Mouse (Mus musculus) CH12.LX (cell line): Measurements from ENCODE around the gene Krtap24-1. TPM values are rescaled to one million over a fixed set of nuclear protein-coding genes. Genes with fewer than 3 reads are reported as not detected.

ENCODE experiments used
- DNase-seq: peaks from one replicate; pipeline ENCODE4 v3.0.0-alpha.2; 2013; ENCODE audit errors: extremely low read depth
- H3K27ac ChIP-seq: 2 replicates; pipeline ENCODE4 v1.5.1; 2012; ENCODE audit warnings: low read depth, mild to moderate bottlenecking, control low read depth, moderate library complexity; ENCODE audit not compliant: insufficient read depth
- H3K27me3 ChIP-seq: replicated peaks from 2 replicates; pipeline ENCODE3; 2012; ENCODE audit warnings: inconsistent platforms
- H3K36me3 ChIP-seq, 2 experiments: replicated peaks in 1 of 2; 2 replicates each; pipeline versions ENCODE3 to v1.6.1; 2012; ENCODE audit warnings: inconsistent platforms in 1 of 2, low read length in 1 of 2, mild to moderate bottlenecking in 1 of 2, mixed read lengths in 1 of 2, moderate library complexity in 1 of 2; ENCODE audit not compliant: control insufficient read depth in 1 of 2, insufficient read depth in 1 of 2
- H3K4me1 ChIP-seq, 2 experiments: 2 replicates each; pipeline ENCODE4 v1.6.1; 2012; ENCODE audit warnings: inconsistent platforms in 1 of 2, moderate library complexity in 1 of 2; ENCODE audit not compliant: insufficient read depth in 2 of 2, control insufficient read depth in 1 of 2
- H3K4me2 ChIP-seq: 2 replicates; pipeline ENCODE4 v1.6.1; 2012; ENCODE audit warnings: low read depth, mild to moderate bottlenecking, control low read depth; ENCODE audit not compliant: poor library complexity, insufficient read depth, severe bottlenecking
- H3K4me3 ChIP-seq, 3 experiments: fragments of 150-350 bp in 1 of 3; sonication (generic) in 1 of 3; replicated peaks in 1 of 3; 2 replicates each; pipeline versions ENCODE3 to v1.5.1; 2011 to 2012; ENCODE audit warnings: low read depth in 2 of 3, low read length in 2 of 3, mild to moderate bottlenecking in 2 of 3, moderate library complexity in 2 of 3, control low read depth in 1 of 3, improper control_type of control experiment in 1 of 3, inconsistent platforms in 1 of 3, mixed read lengths in 1 of 3; ENCODE audit not compliant: poor library complexity in 1 of 3
- H3K79me2 ChIP-seq: replicated peaks from 2 replicates; pipeline ENCODE4 v1.6.1; 2012; ENCODE audit warnings: mild to moderate bottlenecking, moderate library complexity; ENCODE audit not compliant: control insufficient read depth, poor library complexity, insufficient read depth, severe bottlenecking; ENCODE audit errors: extremely low read depth
- H3K9ac ChIP-seq: 2 replicates; pipeline ENCODE4 v1.6.1; 2012; ENCODE audit warnings: low read depth, mild to moderate bottlenecking, control low read depth, moderate library complexity; ENCODE audit not compliant: insufficient read depth
- H3K9me3 ChIP-seq: replicated peaks from 2 replicates; pipeline ENCODE3; 2012; ENCODE audit warnings: low read length, inconsistent platforms, mixed read lengths
- BHLHE40 ChIP-seq: IDR thresholded peaks from 2 replicates; pipeline ENCODE4 v1.6.1; 2011; ENCODE audit warnings: mild to moderate bottlenecking, low read depth, low read length, improper control_type of control experiment
- CHD1 ChIP-seq: IDR thresholded peaks from 2 replicates; pipeline ENCODE4 v1.6.1; 2012; ENCODE audit warnings: low read depth, low read length, improper control_type of control experiment, inconsistent platforms
- CHD2 ChIP-seq: IDR thresholded peaks from 2 replicates; pipeline ENCODE4 v1.6.1; 2011; ENCODE audit warnings: low read length, improper control_type of control experiment
- CTCF ChIP-seq, 2 experiments: IDR thresholded peaks in 1 of 2; conservative IDR thresholded peaks in 1 of 2; 2 replicates each; pipeline ENCODE4 v1.5.1; 2011 to 2012; ENCODE audit warnings: low read depth in 2 of 2, low read length in 2 of 2, improper control_type of control experiment in 1 of 2, inconsistent platforms in 1 of 2, mild to moderate bottlenecking in 1 of 2, moderate library complexity in 1 of 2
- ELF1 ChIP-seq: IDR thresholded peaks from 2 replicates; pipeline ENCODE4 v1.6.1; 2014; ENCODE audit warnings: low read depth, mild to moderate bottlenecking, inconsistent platforms, low read length, improper control_type of control experiment
- EP300 ChIP-seq: IDR thresholded peaks from 2 replicates; pipeline ENCODE4 v1.6.1; 2011; ENCODE audit warnings: low read length, improper control_type of control experiment
- GABPA ChIP-seq: IDR thresholded peaks from 2 replicates; pipeline ENCODE4 v1.6.1; 2012; ENCODE audit warnings: low read depth, low read length, improper control_type of control experiment, inconsistent platforms; ENCODE audit not compliant: insufficient replicate concordance
- HCFC1 ChIP-seq: IDR thresholded peaks from 2 replicates; pipeline ENCODE4 v1.6.1; 2012; ENCODE audit warnings: low read depth, mild to moderate bottlenecking, inconsistent platforms, low read length, improper control_type of control experiment
- JUN ChIP-seq: IDR thresholded peaks from 2 replicates; pipeline ENCODE4 v1.6.1; 2011; ENCODE audit warnings: low read depth, mild to moderate bottlenecking, low read length, improper control_type of control experiment, moderate library complexity; ENCODE audit not compliant: insufficient read depth
- JUND ChIP-seq: conservative IDR thresholded peaks from 2 replicates; pipeline ENCODE4 v1.6.1; 2011; ENCODE audit warnings: low read depth, low read length, improper control_type of control experiment
- MAX ChIP-seq: IDR thresholded peaks from 2 replicates; pipeline ENCODE4 v1.6.1; 2011; ENCODE audit warnings: low read length, improper control_type of control experiment
- MAZ ChIP-seq: IDR thresholded peaks from 2 replicates; pipeline ENCODE4 v1.6.1; 2012; ENCODE audit warnings: low read depth, mild to moderate bottlenecking, inconsistent platforms, low read length, improper control_type of control experiment, moderate library complexity
- MEF2A ChIP-seq: IDR thresholded peaks from 2 replicates; pipeline ENCODE4 v1.6.1; 2014; ENCODE audit warnings: low read depth, mild to moderate bottlenecking, inconsistent platforms, low read length, improper control_type of control experiment, borderline replicate concordance
- MYC ChIP-seq: IDR thresholded peaks from 2 replicates; pipeline ENCODE4 v1.6.1; 2011; ENCODE audit warnings: low read depth, mild to moderate bottlenecking, improper control_type of control experiment, low read length
- NRF1 ChIP-seq: IDR thresholded peaks from 2 replicates; pipeline ENCODE4 v1.6.1; 2014; ENCODE audit warnings: low read depth, mild to moderate bottlenecking, inconsistent platforms, low read length, improper control_type of control experiment, moderate library complexity
- PAX5 ChIP-seq: IDR thresholded peaks from 2 replicates; pipeline ENCODE4 v1.6.1; 2012; ENCODE audit warnings: low read length, inconsistent platforms, mixed read lengths
- POLR2AphosphoS2 ChIP-seq: IDR thresholded peaks from 2 replicates; pipeline ENCODE4 v1.6.1; 2011; ENCODE audit warnings: low read depth, low read length, improper control_type of control experiment
- RAD21 ChIP-seq: IDR thresholded peaks from 2 replicates; pipeline ENCODE4 v1.6.1; 2011; ENCODE audit warnings: low read depth, mild to moderate bottlenecking, low read length, improper control_type of control experiment, moderate library complexity
- SIN3A ChIP-seq: IDR thresholded peaks from 2 replicates; pipeline ENCODE4 v1.6.1; 2012; ENCODE audit warnings: low read length, improper control_type of control experiment, inconsistent platforms
- TBP ChIP-seq: conservative IDR thresholded peaks from 2 replicates; pipeline ENCODE4 v1.6.1; 2011; ENCODE audit warnings: low read depth, low read length, improper control_type of control experiment
- UBTF ChIP-seq: IDR thresholded peaks from 2 replicates; pipeline ENCODE4 v1.6.1; 2012; ENCODE audit warnings: low read depth, mild to moderate bottlenecking, inconsistent platforms, low read length, improper control_type of control experiment, moderate library complexity
- USF2 ChIP-seq: conservative IDR thresholded peaks from 2 replicates; pipeline ENCODE4 v1.6.1; 2011; ENCODE audit warnings: low read depth, low read length, improper control_type of control experiment
- ZKSCAN1 ChIP-seq: IDR thresholded peaks from 2 replicates; pipeline ENCODE4 v1.6.1; 2012; ENCODE audit warnings: low read depth, inconsistent platforms, low read length, improper control_type of control experiment, borderline replicate concordance
- ZMIZ1 ChIP-seq: IDR thresholded peaks from 2 replicates; pipeline ENCODE4 v1.6.1; 2012; ENCODE audit warnings: low read depth, mild to moderate bottlenecking, inconsistent platforms, low read length, improper control_type of control experiment
- dilution Hi-C: fragments of 300-500 bp; cut with MboI; formaldehyde crosslinking; loops from 2 replicates; pipeline ENCODE4 v1.14.3; 2020; ENCODE audit warnings: low sequenced_read_pairs; ENCODE audit not compliant: extremely low pct_unique_long_range_greater_than_20kb, extremely low pct_ligation_motif_present
- in situ Hi-C: fragments of 300-500 bp; cut with MboI; formaldehyde crosslinking; loops from 3 replicates; pipeline ENCODE4 v1.14.3; 2019; ENCODE audit warnings: low sequenced_read_pairs, low pct_ligation_motif_present, low pct_unique_long_range_greater_than_20kb, mixed read lengths
- polyA plus RNA-seq: library from polyadenylated mRNA; unstranded; fragments of >175 nt; gene quantifications from 2 replicates; pipeline ENCODE4 v1.2.1, GENCODE M21; 2012; ENCODE audit warnings: low read depth; ENCODE audit not compliant: insufficient read length
- total RNA-seq, 2 experiments: library from RNA; depleted of rRNA; stranded (reverse); fragments of 300-350 nt in 1 of 2; fragments of >200 nt in 1 of 2; gene quantifications; 2 replicates each; pipeline ENCODE4 v1.2.3; 2012 to 2014

Gene Krtap24-1
- total and polyA plus RNA-seq, 3 experiments = not detected

GRCm38 (mm10) chr16:88592758-88593157, 19.3 kb downstream of the Krtap24-1 start:
- no peaks in the 10 kb centered on the region for H3K79me2 ChIP-seq
- in situ Hi-C loops = no loop called here
- H3K36me3 ChIP-seq = no peaks in the 10 kb centered on the region
- no peaks in the 10 kb centered on the region for H3K27me3 ChIP-seq
- no peak overlapping the region for H3K4me3 ChIP-seq
- H3K4me2 ChIP-seq = no peak overlapping the region
- dilution Hi-C loops = no loop called here
- no peak overlapping the region for H3K9ac ChIP-seq
- no peak for DNase-seq
- H3K4me1 ChIP-seq = no peaks in the 10 kb centered on the region
- no peak for TF ChIP-seq CHD1
- TF ChIP-seq UBTF = no peak
- TF ChIP-seq MAX = no peak
- no peak for TF ChIP-seq CHD2
- TF ChIP-seq MAZ = no peak
- TF ChIP-seq POLR2AphosphoS2 = no peak
- TF ChIP-seq ZKSCAN1 = no peak
- no peak for TF ChIP-seq CTCF (conservative IDR thresholded peaks at IDR 0.05 in 1 of 2, IDR thresholded peaks at IDR 0.05 in 1 of 2; ENCODE audit: low read depth in 2 of 2, low read length in 2 of 2)
- no peak for TF ChIP-seq HCFC1
- H3K27ac ChIP-seq = no peak overlapping the region
- peaks cover 50% of the 10 kb centered on the region for H3K9me3 ChIP-seq

GRCm38 (mm10) chr16:88583338-88583737, 28.7 kb downstream of the Krtap24-1 start:
- Histone ChIP-seq H3K9me3 (peaks cover 68% of the 10 kb centered on the region), H3K4me1 (no peaks in the 10 kb centered on the region), H3K9ac (no peak overlapping the region), H3K4me2 (no peak overlapping the region), H3K79me2 (no peaks in the 10 kb centered on the region), H3K36me3 (no peaks in the 10 kb centered on the region), H3K27ac (no peak overlapping the region), H3K27me3 (no peaks in the 10 kb centered on the region), H3K4me3 (no peak overlapping the region)
- in situ Hi-C loops (no loop called here), dilution Hi-C loops (no loop called here)
- TF ChIP-seq ZMIZ1 (no peak), SIN3A (no peak), RAD21 (no peak), MAZ (no peak), NRF1 (no peak), MAX (no peak), CTCF (conservative IDR thresholded peaks at IDR 0.05 in 1 of 2, IDR thresholded peaks at IDR 0.05 in 1 of 2; ENCODE audit: low read depth in 2 of 2, low read length in 2 of 2) (no peak), JUND (no peak), EP300 (no peak), USF2 (no peak), ZKSCAN1 (no peak), ELF1 (no peak), PAX5 (no peak), MEF2A (no peak), JUN (no peak), GABPA (no peak), MYC (no peak), TBP (no peak), BHLHE40 (no peak), CHD2 (no peak)
- no peak for DNase-seq
